Mouse (Mus musculus) myocyte (in vitro differentiated cells): ENCODE measurements around the gene Slco1b2. TPM values are rescaled to one million over a fixed set of nuclear protein-coding genes. Genes with fewer than 3 reads are reported as not detected.

Experiments
- H3K27me3 ChIP-seq: one replicate; pipeline ENCODE4 v1.6.1; 2011; ENCODE audit not compliant: control insufficient read depth, insufficient read depth, insufficient read length
- H3K36me3 ChIP-seq: one replicate; pipeline ENCODE4 v1.6.1; 2011; ENCODE audit not compliant: control insufficient read depth, insufficient read depth
- H3K4me2 ChIP-seq: one replicate; pipeline ENCODE4 v1.6.1; 2011; ENCODE audit warnings: low read depth, control low read depth
- H3K4me3 ChIP-seq: one replicate; pipeline ENCODE4 v1.5.1; 2011; ENCODE audit warnings: mild to moderate bottlenecking, control low read depth, moderate library complexity
- H3K79me2 ChIP-seq: one replicate; pipeline ENCODE4 v1.6.1; 2011; ENCODE audit not compliant: control insufficient read depth, insufficient read depth
- H3ac ChIP-seq: one replicate; pipeline ENCODE4 v1.6.1; 2011; ENCODE audit not compliant: control insufficient read depth, insufficient read length
- CEBPB ChIP-seq: IDR thresholded peaks from 2 replicates; pipeline ENCODE4 v1.6.1; 2011; ENCODE audit warnings: mild to moderate bottlenecking, moderate library complexity; ENCODE audit not compliant: poor library complexity, insufficient read depth, severe bottlenecking
- E2F4 ChIP-seq: IDR thresholded peaks from one replicate; pipeline ENCODE4 v1.6.1; 2011; ENCODE audit warnings: mild to moderate bottlenecking, control low read depth, moderate library complexity; ENCODE audit not compliant: insufficient read depth
- MAX ChIP-seq: IDR thresholded peaks from one replicate; pipeline ENCODE4 v1.6.1; 2011; ENCODE audit warnings: low read depth, mild to moderate bottlenecking, control low read depth
- MYOD1 ChIP-seq, 3 experiments: IDR thresholded peaks; one replicate each; pipeline ENCODE4 v1.6.1; 2011; ENCODE audit warnings: control low read depth in 2 of 3, low read depth in 2 of 3, mild to moderate bottlenecking in 2 of 3, moderate library complexity in 1 of 3; ENCODE audit not compliant: insufficient read length in 2 of 3, control insufficient read depth in 1 of 3
- MYOG ChIP-seq, 3 experiments: IDR thresholded peaks; one replicate each; pipeline ENCODE4 v1.6.1; 2011; ENCODE audit warnings: control low read depth in 2 of 3, low read depth in 2 of 3, mild to moderate bottlenecking in 2 of 3; ENCODE audit not compliant: insufficient read length in 2 of 3, control insufficient read depth in 1 of 3, insufficient read depth in 1 of 3
- POLR2A ChIP-seq: IDR thresholded peaks from one replicate; pipeline ENCODE4 v1.6.1; 2011; ENCODE audit warnings: low read depth, mild to moderate bottlenecking, control low read depth, moderate library complexity; ENCODE audit not compliant: insufficient read length
- POLR2AphosphoS2 ChIP-seq: IDR thresholded peaks from one replicate; pipeline ENCODE4 v1.6.1; 2011; ENCODE audit warnings: low read depth, control low read depth; ENCODE audit not compliant: insufficient read length
- REST ChIP-seq: IDR thresholded peaks from one replicate; pipeline ENCODE4 v1.6.1; 2011; ENCODE audit warnings: mild to moderate bottlenecking, control low read depth, moderate library complexity; ENCODE audit not compliant: insufficient read depth, insufficient read length
- SRF ChIP-seq: IDR thresholded peaks from one replicate; pipeline ENCODE4 v1.6.1; 2011; ENCODE audit warnings: low read depth; ENCODE audit not compliant: control insufficient read depth, insufficient read length
- TCF12 ChIP-seq: IDR thresholded peaks from one replicate; pipeline ENCODE4 v1.6.1; 2011; ENCODE audit warnings: mild to moderate bottlenecking, control low read depth; ENCODE audit not compliant: poor library complexity, insufficient read depth, severe bottlenecking
- TCF3 ChIP-seq: IDR thresholded peaks from one replicate; pipeline ENCODE4 v1.6.1; 2011; ENCODE audit warnings: low read depth, control low read depth; ENCODE audit not compliant: insufficient read length
- USF1 ChIP-seq: IDR thresholded peaks from one replicate; pipeline ENCODE4 v1.6.1; 2011; ENCODE audit warnings: low read depth, mild to moderate bottlenecking, control low read depth, moderate library complexity
- polyA plus RNA-seq: library from polyadenylated mRNA; unstranded; fragments of >200 nt; fragmentation: generic; extraction: Trizol; gene quantifications from one replicate; pipeline ENCODE4 v1.2.1, GENCODE M21; 2012; ENCODE audit warnings: missing spikeins

The Slco1b2 gene
- polyA plus RNA-seq, 1 experiment, result not detected

- TF ChIP-seq TCF12 (no peak), MAX (no peak), SRF (no peak), POLR2AphosphoS2 (no peak), CEBPB (no peak), MYOD1 (IDR thresholded peaks at IDR 0.05; ENCODE audit: control insufficient read depth in 1 of 3, insufficient read length in 2 of 3, low read depth in 2 of 3) (no peak), E2F4 (no peak), USF1 (no peak), MYOG (IDR thresholded peaks at IDR 0.05; ENCODE audit: control insufficient read depth in 1 of 3, insufficient read depth in 1 of 3, insufficient read length in 2 of 3, low read depth in 2 of 3) (no peak), REST (no peak)
- no peak overlapping the region for H3K4me2 ChIP-seq
- no peaks in the 10 kb centered on the region for H3K27me3 ChIP-seq
- H3K79me2 ChIP-seq, result no peaks in the 10 kb centered on the region
- no peak overlapping the region for H3ac ChIP-seq
- no peak overlapping the region for H3K4me3 ChIP-seq
- H3K36me3 ChIP-seq, result no peaks in the 10 kb centered on the region
Observed at GRCm38 (mm10) chr6:141635250-141635649, 5.9 kb downstream of the Slco1b2 start.

- Histone ChIP-seq H3ac (no peak overlapping the region), H3K4me2 (no peak overlapping the region), H3K79me2 (no peaks in the 10 kb centered on the region), H3K4me3 (no peak overlapping the region), H3K36me3 (no peaks in the 10 kb centered on the region), H3K27me3 (no peaks in the 10 kb centered on the region)
- no peak for TF ChIP-seq MYOG (IDR thresholded peaks at IDR 0.05; ENCODE audit: control insufficient read depth in 1 of 3, insufficient read depth in 1 of 3, insufficient read length in 2 of 3, low read depth in 2 of 3)
- no peak for TF ChIP-seq E2F4
- no peak for TF ChIP-seq TCF12
- no peak for TF ChIP-seq USF1
- no peak for TF ChIP-seq REST
- TF ChIP-seq CEBPB, result no peak
- no peak for TF ChIP-seq MYOD1 (IDR thresholded peaks at IDR 0.05; ENCODE audit: control insufficient read depth in 1 of 3, insufficient read length in 2 of 3, low read depth in 2 of 3)
- TF ChIP-seq TCF3, result no peak
- no peak for TF ChIP-seq SRF
Observed at GRCm38 (mm10) chr6:141640639-141641038, 11.3 kb downstream of the Slco1b2 start.

- TF ChIP-seq POLR2A (no peak), TCF12 (no peak)
- H3K4me2 ChIP-seq, result no peak overlapping the region
- H3K27me3 ChIP-seq, result no peaks in the 10 kb centered on the region
- H3K4me3 ChIP-seq, result no peak overlapping the region
- no peaks in the 10 kb centered on the region for H3K79me2 ChIP-seq
- no peak overlapping the region for H3ac ChIP-seq
- no peaks in the 10 kb centered on the region for H3K36me3 ChIP-seq
Observed at GRCm38 (mm10) chr6:141687008-141687407, 57.7 kb downstream of the Slco1b2 start.

GRCm38 (mm10) chr6:141691246-141691645 is 61.9 kb downstream of the Slco1b2 start:
- TF ChIP-seq SRF (no peak), MYOG (IDR thresholded peaks at IDR 0.05; ENCODE audit: control insufficient read depth in 1 of 3, insufficient read depth in 1 of 3, insufficient read length in 2 of 3, low read depth in 2 of 3) (no peak), POLR2AphosphoS2 (no peak), CEBPB (no peak), E2F4 (no peak), REST (no peak), USF1 (no peak), MYOD1 (IDR thresholded peaks at IDR 0.05; ENCODE audit: control insufficient read depth in 1 of 3, insufficient read length in 2 of 3, low read depth in 2 of 3) (no peak), MAX (no peak), TCF12 (no peak), POLR2A (no peak), TCF3 (no peak)

More at GRCm38 (mm10) chr6:141691246-141691645, 61.9 kb downstream of the Slco1b2 start:
- no peaks in the 10 kb centered on the region for H3K79me2 ChIP-seq
- no peak overlapping the region for H3ac ChIP-seq
- no peak overlapping the region for H3K4me3 ChIP-seq
- H3K36me3 ChIP-seq, result no peaks in the 10 kb centered on the region
- no peak overlapping the region for H3K4me2 ChIP-seq
- no peaks in the 10 kb centered on the region for H3K27me3 ChIP-seq

Other genes with a start within 250 kb of the Slco1b2 start
- not detected for gene Slco1c1, start 105.2 kb upstream of the Slco1b2 start, polyA plus RNA-seq
- not detected for gene Gm5724, start 144.3 kb downstream of the Slco1b2 start, polyA plus RNA-seq
- not detected for gene Slco1a4, start 226.7 kb downstream of the Slco1b2 start, polyA plus RNA-seq